Mouse (Mus musculus) embryo, embryonic 11.5 days (tissue): ENCODE measurements at regions not wholly inside any gene's neighbourhood (a gene's known extent, or its start where the extent isn't known, plus 50 kb on each side); places are given as distances from the start of the nearest gene placed in this dataset.

ENCODE experiments used
- DNase-seq: peaks from one replicate; pipeline ENCODE4 v3.0.0-alpha.2; 2012; ENCODE audit warnings: low read depth, low spot score

DNA sequence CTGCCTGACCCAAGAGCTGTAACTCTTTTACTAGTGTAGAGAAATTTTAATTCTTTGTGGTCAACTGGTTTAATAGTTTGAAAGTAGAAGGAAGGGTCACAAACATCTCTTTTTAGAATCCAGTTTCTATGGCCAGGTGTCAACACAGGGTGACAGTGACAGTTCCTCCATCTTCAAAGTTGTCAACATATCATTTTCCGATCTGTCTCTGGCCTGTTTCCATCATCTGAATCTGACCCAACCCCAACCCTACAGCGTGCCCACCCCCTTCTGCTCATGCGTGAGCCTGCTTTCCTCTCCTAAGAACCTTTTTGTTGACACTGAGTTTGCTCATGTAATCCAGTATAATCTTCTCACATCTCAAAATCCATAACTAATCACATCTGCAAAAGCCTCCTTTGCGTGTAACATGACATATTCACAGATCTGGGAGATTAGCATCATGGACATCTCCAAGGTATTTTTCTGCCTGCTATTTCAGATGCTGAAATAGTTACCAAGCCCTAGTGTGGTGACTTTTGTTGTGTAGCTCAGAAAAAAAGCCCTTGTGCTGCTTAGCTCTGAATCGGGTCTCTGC is 168.4 kb downstream of the B3gnt2 start:
- no peak for DNase-seq

DNA sequence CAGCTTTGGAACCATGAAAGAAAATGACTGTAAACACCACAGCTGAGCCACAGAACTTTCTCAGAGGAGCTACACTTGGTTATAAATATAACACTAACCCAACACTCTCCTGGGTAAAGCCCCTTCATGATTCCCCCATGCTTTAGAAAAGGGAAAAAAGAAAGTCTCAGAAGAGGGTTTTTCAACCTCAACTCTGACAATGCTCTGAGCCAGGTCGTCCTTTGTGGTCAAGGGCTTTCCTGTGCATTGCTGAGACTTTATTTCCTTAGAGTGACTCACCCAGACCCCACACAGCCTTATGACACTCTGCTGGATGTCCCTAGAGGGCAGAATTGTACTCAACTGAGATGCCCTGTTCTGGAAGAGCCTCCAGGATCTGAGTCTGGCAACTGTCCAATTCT is 167.8 kb downstream of the B3gnt2 start:
- no peak for DNase-seq

DNA sequence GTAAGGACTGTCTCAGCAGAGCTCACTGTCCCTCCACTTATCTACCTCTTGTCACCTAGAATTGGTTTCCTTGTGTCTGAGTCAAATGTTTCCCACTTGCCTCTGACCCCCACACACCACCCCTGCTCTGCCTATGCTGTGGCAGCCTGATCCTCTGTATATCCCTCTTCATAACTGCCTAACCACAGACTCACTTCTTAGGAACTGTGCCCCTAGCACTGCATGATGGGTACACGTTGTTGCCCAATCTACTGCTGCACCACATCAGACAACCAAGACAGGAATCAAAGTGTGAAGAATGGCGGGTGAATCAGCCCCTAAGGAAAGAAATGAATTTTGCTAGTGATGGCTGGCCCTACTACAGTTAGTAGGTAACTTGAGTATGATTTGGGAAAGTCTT is 167.4 kb downstream of the B3gnt2 start:
- DNase-seq: no peak

DNA sequence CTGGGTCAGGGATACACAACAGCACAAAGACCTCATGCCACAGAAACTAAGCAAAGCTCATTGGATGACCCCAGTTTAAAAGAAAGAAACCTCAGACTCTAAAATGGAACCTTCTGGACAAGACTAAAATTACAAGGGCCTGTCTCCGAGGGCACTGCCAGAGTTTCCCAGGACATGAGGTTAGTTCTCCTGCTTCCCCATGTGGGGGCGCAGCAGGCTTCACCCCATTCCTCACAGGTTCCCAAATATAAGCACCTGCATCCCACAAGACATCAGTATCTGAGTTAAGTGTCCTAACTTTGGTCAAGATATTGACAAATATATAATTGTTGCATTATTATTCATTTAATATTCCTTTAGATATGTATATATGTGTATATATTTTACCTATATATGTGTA is 166.8 kb downstream of the B3gnt2 start:
- DNase-seq: no peak

DNA sequence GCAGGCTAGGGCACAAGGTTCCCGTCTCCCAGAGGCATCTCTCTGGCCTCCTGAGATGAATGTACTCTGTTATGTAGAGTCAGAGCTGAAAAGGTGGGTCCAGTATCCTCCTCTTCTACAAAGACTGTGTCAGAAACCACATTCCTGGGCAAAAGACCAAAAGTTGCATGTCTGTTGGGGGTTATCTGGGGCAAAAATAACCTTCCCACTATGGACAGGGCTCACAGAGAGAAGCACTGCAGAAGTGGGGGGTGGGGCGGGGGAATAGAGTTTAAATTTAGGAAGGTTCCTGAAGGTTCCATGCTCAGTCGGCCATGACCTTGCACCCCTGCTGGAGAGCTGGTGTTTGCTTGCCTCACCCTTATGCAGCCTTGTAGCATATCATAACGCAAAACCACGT is 165.9 kb downstream of the B3gnt2 start:
- DNase-seq: no peak

DNA sequence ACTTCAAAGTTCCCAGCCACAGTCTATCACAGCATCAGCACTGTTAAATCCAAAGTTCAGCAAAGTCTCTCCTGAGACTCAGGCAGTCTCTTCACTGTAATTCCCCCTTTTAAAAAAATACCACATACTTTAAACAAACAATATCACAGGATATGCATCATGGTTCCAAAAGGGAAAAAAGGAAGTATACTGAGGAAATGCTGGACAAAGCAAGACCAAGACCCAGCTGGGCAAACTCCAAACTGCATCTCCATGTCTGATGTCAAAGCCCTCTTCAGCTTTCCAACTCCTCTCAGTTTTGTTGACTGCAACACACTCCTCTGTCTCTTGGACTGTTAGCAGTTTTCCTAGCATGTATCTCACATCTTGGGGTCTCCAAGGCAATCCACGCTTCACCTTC is 165.5 kb downstream of the B3gnt2 start:
- DNase-seq: no peak

DNA sequence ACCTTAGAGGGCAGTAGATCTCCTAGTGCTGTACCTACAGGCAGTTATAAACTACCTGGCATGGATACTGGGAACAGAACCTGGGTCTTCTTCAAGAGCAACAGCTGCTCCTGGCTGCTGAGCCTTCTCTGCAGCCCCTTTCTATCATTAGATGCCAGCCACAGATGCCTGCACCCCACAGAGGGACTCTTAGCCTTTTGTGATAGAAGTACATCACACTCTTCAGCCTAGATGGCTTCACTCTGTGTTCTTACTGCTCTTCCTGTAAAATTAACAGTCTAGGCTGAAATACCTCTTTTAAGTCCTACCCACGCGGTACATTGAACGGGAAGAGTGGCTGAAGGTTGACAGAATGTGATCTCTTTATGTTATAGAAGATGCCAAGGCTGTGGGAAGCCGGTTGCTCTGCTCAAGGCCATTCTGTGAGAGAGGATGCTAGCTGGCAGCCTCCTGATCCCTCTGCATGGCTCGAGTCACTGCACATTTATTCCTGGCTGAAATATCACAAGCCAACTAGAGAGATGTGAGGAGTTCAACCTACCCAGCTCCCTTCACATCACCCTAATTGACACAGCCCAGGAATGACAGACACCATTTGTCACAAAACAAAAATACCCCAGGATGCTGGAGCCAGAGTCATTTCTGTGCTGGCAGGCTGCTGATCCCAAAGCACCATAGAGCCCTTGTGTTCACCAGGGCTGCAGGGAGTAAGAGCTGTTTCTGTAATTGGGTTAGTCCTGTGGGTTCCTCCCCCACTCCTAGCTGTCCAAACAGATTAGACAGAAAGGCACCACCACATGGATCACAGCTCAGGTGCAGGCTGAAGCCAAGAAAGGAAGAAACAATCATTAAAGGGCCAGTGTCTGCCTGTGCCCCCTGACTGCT is 162.5 kb downstream of the B3gnt2 start:
- no peak for DNase-seq

DNA sequence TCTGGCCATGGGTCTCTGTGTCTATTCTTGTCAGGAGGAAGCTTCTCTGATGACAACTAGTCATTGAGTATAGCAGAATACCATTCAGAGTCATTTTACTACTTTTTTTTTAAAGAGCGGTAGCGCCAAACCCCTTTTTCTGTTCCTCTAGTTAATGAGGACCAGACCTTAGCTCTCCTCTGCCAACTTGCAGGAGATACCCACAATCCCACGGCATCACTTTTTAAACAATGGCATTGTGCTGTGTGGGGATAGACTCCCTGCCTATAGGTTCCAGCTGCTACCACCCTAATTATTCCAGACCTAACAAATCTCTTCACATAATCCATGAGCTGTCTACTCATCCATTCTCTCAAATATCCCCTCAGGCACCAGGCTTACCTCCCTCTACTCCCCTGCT is 154.7 kb downstream of the B3gnt2 start:
- no peak for DNase-seq
